Comparison of ENCODE assay signal across 8 mouse cellular contexts in genomic region chr10:5921031-5921551, GRCm38 (mm10). TPM values are rescaled to one million over a fixed set of nuclear protein-coding genes. Genes with fewer than 3 reads are reported as not detected.
DNase-seq lines count a peak whose midpoint lies in the region; ATAC-seq and TF ChIP-seq lines count a peak whose summit lies in the region.

No protein-coding gene starts in this region.

- peak; percentile 26 for DNase-seq in Muller cell, postnatal 12 days (ENCODE audit: inconsistent ontology term)
- no peak for DNase-seq in liver, embryonic 13.5 days
- DNase-seq in right cerebral cortex, postnatal 36 days (ENCODE audit: low spot score in 2 of 2) = peak; percentile 32 to 34
- DNase-seq in ovary, postnatal 14 days (ENCODE audit: low spot score) = no peak
- no peak for DNase-seq in thymus, adult 18-20 months

- peak overlapping the region; percentile 99 for H3K4me2 ChIP-seq in embryonic facial prominence, embryonic 15.5 days (replicated peaks)
- peak overlapping the region; percentile 80 for H3K4me2 ChIP-seq in hindbrain, embryonic 16.5 days (ENCODE audit: low read length)
- H3K4me2 ChIP-seq in liver, embryonic 13.5 days = peak overlapping the region; percentile 63

- H3K4me3 ChIP-seq in ES-Bruce4 (ENCODE audit: low read depth, low read length) = peak overlapping the region; percentile 85
- H3K4me3 ChIP-seq in embryonic facial prominence, embryonic 15.5 days (replicated peaks) = peak overlapping the region; percentile 56
- H3K4me3 ChIP-seq in hindbrain, embryonic 16.5 days (ENCODE audit: low read length) = peak overlapping the region; percentile 95
- 0 out of 2 replicates have a peak overlapping the region, but pooled peaks have one; percentile 10 for H3K4me3 ChIP-seq in liver, embryonic 13.5 days (replicated peaks)

- H3K9ac ChIP-seq in ES-Bruce4 (ENCODE audit: low read depth, poor library complexity, severe bottlenecking) = no peak overlapping the region
- no peak overlapping the region for H3K9ac ChIP-seq in embryonic facial prominence, embryonic 15.5 days
- peak overlapping the region; percentile 93 for H3K9ac ChIP-seq in hindbrain, embryonic 16.5 days (ENCODE audit: low read depth, low read length)
- H3K9ac ChIP-seq in liver, embryonic 13.5 days = no peak overlapping the region

- no peak overlapping the region for H3K27ac ChIP-seq in ES-Bruce4 (ENCODE audit: insufficient read depth, low read length)
- H3K27ac ChIP-seq in embryonic facial prominence, embryonic 15.5 days (replicated peaks) = no peak overlapping the region
- peak overlapping the region; percentile 81 for H3K27ac ChIP-seq in hindbrain, embryonic 16.5 days (ENCODE audit: low read depth, low read length)
- H3K27ac ChIP-seq in liver, embryonic 13.5 days = no peak overlapping the region

- TF ChIP-seq EP300 in ES-Bruce4 (IDR thresholded peaks at IDR 0.05; ENCODE audit: insufficient read depth, low read depth, low read length) = no peak

- no peak for TF ChIP-seq CTCF in ES-Bruce4 (IDR thresholded peaks at IDR 0.05; ENCODE audit: low read depth, low read length)

- no peaks in the 10 kb centered on the region for H3K9me3 ChIP-seq in ES-Bruce4 (replicated peaks; ENCODE audit: control insufficient read depth, insufficient read depth, low read length, poor library complexity, severe bottlenecking)
- no peaks in the 10 kb centered on the region for H3K9me3 ChIP-seq in embryonic facial prominence, embryonic 15.5 days (replicated peaks)
- H3K9me3 ChIP-seq in hindbrain, embryonic 16.5 days (ENCODE audit: control insufficient read depth, low read length) = no peaks in the 10 kb centered on the region
- H3K9me3 ChIP-seq in liver, embryonic 13.5 days (replicated peaks) = no peaks in the 10 kb centered on the region

- 2% methylated on average over 12 of the region's 12 CpGs for WGBS in embryonic facial prominence, embryonic 15.5 days
- WGBS in hindbrain, embryonic 16.5 days = 4% methylated on average over 11 of the region's 12 CpGs
- 3% methylated on average over 11 of the region's 12 CpGs for WGBS in liver, embryonic 13.5 days (ENCODE audit: insufficient replicate concordance)

- H3K27me3 ChIP-seq in ES-Bruce4 (ENCODE audit: control insufficient read depth, insufficient read depth, low read length, poor library complexity, severe bottlenecking) = peaks cover 2% of the 10 kb centered on the region
- H3K27me3 ChIP-seq in embryonic facial prominence, embryonic 15.5 days = peaks cover 17% of the 10 kb centered on the region
- no peaks in the 10 kb centered on the region for H3K27me3 ChIP-seq in hindbrain, embryonic 16.5 days (replicated peaks; ENCODE audit: control insufficient read depth, insufficient read depth, low read length)
- peaks cover 41% of the 10 kb centered on the region for H3K27me3 ChIP-seq in liver, embryonic 13.5 days

- TF ChIP-seq POLR2A in ES-Bruce4 (IDR thresholded peaks at IDR 0.05; ENCODE audit: insufficient read depth, low read length) = no peak

- ATAC-seq in embryonic facial prominence, embryonic 15.5 days (ENCODE audit: insufficient number of reproducible peaks, low FRiP score, low TSS enrichment, low read depth) = no peak
- peak; percentile 48 for ATAC-seq in hindbrain, embryonic 16.5 days
- ATAC-seq in liver, embryonic 13.5 days (ENCODE audit: low read depth) = no peak

- H3K36me3 ChIP-seq in ES-Bruce4 (ENCODE audit: control insufficient read depth, insufficient read depth, low read length, poor library complexity, severe bottlenecking) = no peaks in the 10 kb centered on the region
- no peaks in the 10 kb centered on the region for H3K36me3 ChIP-seq in embryonic facial prominence, embryonic 15.5 days
- 0 out of 2 replicates have a peak, but pooled peaks cover 2% of the 10 kb centered on the region for H3K36me3 ChIP-seq in hindbrain, embryonic 16.5 days (ENCODE audit: control insufficient read depth, insufficient read depth, low read length)
- H3K36me3 ChIP-seq in liver, embryonic 13.5 days = no peaks in the 10 kb centered on the region

- H3K4me1 ChIP-seq in ES-Bruce4 (ENCODE audit: control insufficient read depth, insufficient read depth, low read length) = no peaks in the 10 kb centered on the region
- H3K4me1 ChIP-seq in embryonic facial prominence, embryonic 15.5 days = 0 out of 2 replicates have a peak, but pooled peaks cover 9% of the 10 kb centered on the region
- peaks cover 8% of the 10 kb centered on the region for H3K4me1 ChIP-seq in hindbrain, embryonic 16.5 days (ENCODE audit: control insufficient read depth, insufficient read depth, low read depth, low read length)
- H3K4me1 ChIP-seq in liver, embryonic 13.5 days (replicated peaks) = peaks cover 3% of the 10 kb centered on the region; the same call in 1 of the 2 replicates

RNA-seq across cellular contexts. Expression of gene Rgs17, which starts 1.1 kb away (rescaled TPM):
- polyA plus RNA-seq in ES-Bruce4 (2011; ENCODE audit: insufficient read depth, insufficient read length, low read depth, missing spikeins) = 8.4 and 9.4 TPM in 2 replicates
- polyA plus RNA-seq in embryonic facial prominence, embryonic 15.5 days (2015; fragmentation: Nextera tagmentation; extraction: Ambion mirVana) = 1.7 and 2.0 TPM in 2 replicates
- polyA plus RNA-seq in hindbrain, embryonic 16.5 days (2015; fragmentation: Nextera tagmentation; extraction: Ambion mirVana) = 31.4 and 39.0 TPM in 2 replicates
- polyA plus RNA-seq in liver, embryonic 13.5 days (2015; fragmentation: Nextera tagmentation; extraction: Ambion mirVana) = 0.07 and 0.13 TPM in 2 replicates

Comparison
In these comparisons a context has a peak if more than half of its experiments do, and no peak if none do; other contexts are left out.
1. H3K4me3 ChIP-seq: peak in every context shown above with its lines; median percentile 95 in hindbrain, embryonic 16.5 days; 85 in ES-Bruce4; 56 in embryonic facial prominence, embryonic 15.5 days; 10 in liver, embryonic 13.5 days.
2. DNase-seq: peak in Muller cell, postnatal 12 days (single experiment) and right cerebral cortex, postnatal 36 days (2 of 2); none in liver, embryonic 13.5 days (single experiment), ovary, postnatal 14 days (single experiment) and thymus, adult 18-20 months (0 of 2).
3. Peak in every context shown above with its lines, with median percentiles within 50 percentile points of each other: H3K4me2 ChIP-seq.